Mouse (Mus musculus) liver, embryonic 14.5 days (tissue): ENCODE results near the gene Klhl35.

Experiments used
- CTCF ChIP-seq: IDR thresholded peaks from 2 replicates; pipeline ENCODE4 v1.5.1; 2016; ENCODE audit warnings: antibody characterized with exemption, low read depth, control low read depth
- EP300 ChIP-seq: IDR thresholded peaks from 2 replicates; pipeline ENCODE4 v1.6.1; 2016; ENCODE audit warnings: antibody characterized with exemption, low read depth

DNA sequence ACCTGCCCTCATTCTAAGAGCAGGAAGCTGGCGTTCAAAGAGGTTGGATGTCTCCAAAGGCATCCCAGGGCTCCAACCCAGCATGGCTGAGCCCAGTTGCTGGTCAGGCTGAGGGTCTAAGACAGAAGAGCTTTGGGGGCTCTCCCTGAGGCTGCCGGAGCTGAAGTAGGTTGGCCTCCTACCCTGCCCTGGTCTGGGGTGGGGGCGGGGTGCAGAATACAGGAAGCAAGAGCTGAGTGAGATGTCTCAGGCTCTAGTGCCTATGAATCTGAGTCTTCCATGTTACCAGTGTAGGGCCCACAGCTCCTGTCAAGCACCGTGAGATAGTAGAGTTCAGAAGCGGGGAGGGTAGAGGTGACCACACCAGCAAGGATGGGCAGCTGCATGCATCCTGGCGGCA, 32.9 kb upstream of the Klhl35 start:
- TF ChIP-seq EP300 (no peak), CTCF (no peak)
